Mouse (Mus musculus): Measurements from ENCODE around the gene Zfp184.
A peak's percentile ranks its signal among the peaks of the same experiment; 100 is the strongest.
"Not testable (repeated sequence)": the region's sequence is repeated elsewhere in the genome, so short reads cannot be mapped to it uniquely, and the experiment has no call there.

The Zfp184 gene

DNA sequence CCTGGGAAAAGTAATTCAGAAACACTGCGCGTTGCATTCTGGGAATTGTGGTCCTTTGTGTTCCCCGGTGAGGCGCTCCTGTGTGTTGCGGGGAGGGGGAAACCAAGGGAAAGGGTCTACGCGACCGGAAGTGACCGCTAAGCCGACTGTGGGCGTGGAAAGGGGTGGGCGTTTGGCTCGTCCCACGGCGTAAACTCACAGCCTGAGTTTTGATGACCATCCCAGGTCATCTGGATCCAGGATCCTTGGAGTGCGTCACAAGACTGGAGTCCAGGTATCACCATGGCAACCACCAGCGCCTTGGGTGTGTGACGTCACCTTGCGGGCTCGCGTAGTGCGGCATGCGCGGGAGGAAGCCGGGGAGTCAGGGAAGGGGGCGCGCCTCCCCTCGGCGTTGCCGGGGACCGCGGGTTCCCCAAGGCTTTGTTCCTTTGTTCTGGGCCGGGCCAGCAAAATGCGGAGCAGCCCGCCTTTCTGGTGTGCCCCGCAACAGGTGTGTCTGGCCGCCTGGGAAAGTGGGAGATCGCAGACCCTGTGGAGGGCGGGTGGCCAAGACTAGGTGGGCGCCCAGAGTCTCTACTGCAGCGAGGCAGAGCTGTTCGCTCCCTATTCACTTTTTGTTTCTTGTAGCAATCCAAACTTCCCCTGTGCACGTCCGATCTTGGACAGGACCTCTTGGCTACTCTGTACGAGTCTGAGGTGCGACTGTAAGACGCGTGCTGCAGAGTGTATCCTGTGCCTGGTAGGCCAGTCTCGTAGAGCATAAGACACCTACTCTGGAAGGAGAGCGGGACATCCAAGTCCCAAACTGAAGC, at the start of gene Zfp184:
TSS of gene Zfp184 (plus strand) at position 169 of the 815 bp plus-strand sequence.
- DNase-seq, result peak; percentile 91

DNA sequence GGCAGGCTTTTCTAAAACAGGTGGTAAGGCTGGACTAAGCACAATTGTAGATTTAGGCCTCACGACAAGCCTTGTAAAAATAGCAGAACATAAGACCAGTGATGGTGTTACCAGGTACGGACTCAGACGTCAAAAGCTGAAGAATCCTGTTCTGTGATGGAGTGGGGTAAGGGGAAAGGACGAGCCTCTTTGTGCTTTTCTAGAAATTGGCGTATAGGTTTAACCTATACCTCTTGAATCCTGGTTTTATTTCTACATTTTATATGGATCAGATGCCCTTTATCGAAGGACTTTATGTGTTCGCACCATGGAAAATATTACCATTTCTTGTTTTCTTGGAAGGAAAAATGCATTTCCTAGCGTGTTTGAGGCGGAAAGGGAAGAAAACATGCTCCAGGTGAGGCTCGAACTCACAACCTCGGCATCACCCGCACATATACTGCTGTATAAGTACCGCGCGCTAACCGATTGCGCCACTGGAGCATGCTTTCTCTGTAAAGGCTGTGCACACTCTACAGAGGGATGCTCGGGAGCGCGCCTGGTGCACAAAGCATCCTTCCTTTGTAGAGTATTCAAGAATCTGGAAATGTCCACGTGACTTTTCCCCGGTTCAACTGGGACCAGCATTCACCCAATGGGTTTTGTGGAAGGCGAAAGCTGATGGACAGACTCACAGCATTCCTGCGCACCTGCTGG, 48.2 kb upstream of the Zfp184 start:
- no peak for DNase-seq

- DNase-seq, result no peak
Observed at GRCm38 (mm10) chr13:21897245-21897634, 47.7 kb upstream of the Zfp184 start.

GRCm38 (mm10) chr13:21900870-21901565, 43.9 kb upstream of the Zfp184 start:
- not testable (repeated sequence) for DNase-seq

DNA sequence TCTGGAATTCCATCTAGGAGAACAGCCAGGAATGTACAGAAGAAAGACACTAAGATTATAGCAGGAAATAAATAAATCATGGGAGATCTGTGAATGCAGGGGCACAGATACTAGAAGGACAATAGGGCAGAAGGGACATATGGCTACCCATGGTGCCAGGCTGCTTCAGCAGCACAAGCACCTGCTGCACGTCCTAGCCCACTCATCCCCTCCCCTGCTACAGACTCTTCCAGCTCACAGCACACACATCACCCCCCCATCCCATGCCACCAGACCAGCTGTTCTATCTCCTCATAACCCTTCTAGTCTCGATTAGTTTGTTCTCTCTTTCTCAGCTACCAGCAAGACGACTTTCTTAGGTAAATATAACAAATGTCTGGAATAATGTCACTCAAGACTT, 41.4 kb upstream of the Zfp184 start:
- DNase-seq, result no peak

DNA sequence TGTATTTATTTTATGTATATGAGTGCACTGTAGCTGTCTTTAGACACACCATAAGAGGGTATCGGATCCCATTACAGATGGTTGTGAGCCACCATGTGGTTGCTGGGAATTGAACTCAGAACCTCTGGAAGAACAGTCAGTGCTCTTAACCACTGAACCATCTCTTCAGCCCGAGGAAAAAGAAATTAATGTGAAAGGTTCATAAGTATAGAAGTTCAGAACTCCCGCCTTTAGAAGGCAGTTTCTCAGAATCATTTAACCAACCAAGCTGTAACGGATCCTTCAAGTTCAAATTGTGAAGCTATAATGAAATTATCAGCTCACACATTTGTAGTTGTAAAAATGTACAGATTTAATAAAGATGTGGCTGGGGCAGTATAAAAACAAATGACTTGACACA, 40.8 kb upstream of the Zfp184 start:
- not testable (repeated sequence) for DNase-seq

DNA sequence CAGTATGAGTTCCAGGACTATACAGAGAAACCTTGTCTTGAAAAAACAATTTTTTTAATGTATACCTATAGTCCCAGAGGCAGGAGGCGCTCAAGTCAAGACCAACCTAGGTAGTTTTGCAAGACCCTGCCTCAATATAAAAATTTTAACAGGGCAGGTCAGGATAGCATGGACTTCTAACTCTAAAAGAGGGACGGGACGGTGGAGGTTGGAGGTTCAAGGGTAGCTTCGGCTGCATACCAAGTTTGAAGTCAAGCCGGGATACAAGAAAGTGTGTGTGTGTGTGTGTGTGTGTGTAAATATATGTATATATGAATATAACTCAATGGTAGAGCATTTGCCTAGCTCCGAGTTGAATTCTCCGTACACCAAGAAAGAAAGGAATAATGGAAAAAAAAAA, 38.6 kb upstream of the Zfp184 start:
- DNase-seq, result no peak

DNA sequence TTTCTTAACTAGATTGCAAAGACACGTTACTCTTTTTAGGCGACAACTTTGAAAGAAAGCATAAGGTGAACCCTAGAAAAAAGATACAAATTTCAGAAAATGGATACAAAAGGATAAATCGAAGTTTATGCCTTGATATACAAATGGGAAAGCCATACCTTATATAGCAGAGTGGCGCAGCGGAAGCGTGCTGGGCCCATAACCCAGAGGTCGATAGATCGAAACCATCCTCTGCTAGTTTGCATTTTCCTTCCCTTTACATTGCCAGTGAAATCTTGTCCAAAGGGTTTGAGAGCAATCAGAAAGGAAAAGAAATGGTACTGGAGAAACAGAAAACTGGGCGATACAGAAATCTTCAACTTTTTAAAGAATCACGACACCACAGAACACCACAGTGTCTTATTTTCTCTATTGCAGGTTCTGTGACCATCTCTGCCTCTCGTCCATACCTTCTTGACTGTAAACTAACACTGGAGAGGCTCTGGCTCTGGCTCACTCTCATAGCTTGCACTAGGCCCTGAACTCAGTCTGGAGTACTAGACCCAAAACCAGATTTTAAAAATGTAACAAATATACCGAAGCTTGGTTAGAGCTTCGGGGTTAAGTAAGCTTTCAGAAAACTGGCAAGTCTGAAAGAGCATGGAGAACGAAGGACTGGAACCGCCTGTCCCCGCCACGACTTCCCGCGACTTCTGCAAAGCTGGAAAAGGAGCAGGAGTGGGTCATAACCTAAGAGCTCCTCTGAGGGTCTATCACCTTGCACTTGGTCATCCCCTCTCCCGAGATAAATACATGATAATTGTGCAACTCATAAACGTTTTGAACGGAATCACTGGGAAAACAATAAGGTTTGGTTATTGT, 37.7 kb upstream of the Zfp184 start:
- DNase-seq, result no peak

GRCm38 (mm10) chr13:21907807-21908155, 37.1 kb upstream of the Zfp184 start:
- DNase-seq, result not testable (repeated sequence)

- no peak for DNase-seq
Observed at GRCm38 (mm10) chr13:21910735-21911134, 34.2 kb upstream of the Zfp184 start.

DNA sequence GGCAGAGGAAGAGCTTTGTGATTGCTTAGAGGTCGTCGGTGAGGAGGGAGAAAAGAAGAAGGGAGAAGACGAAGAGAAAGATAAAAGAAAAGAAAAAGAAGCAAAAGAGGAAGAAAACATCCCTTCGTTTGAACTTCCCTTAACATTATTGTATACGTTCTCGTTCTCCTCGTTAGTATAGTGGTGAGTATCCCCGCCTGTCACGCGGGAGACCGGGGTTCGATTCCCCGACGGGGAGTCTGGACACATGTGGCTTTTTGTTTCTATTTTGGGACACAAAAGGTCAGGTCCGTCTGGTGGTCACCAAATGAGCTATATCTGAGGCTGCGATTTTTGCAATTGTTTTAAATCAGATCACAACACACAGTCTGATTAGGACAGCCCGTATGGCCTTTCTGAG, 33.7 kb upstream of the Zfp184 start:
- DNase-seq, result no peak

- DNase-seq, result no peak
Observed at GRCm38 (mm10) chr13:21913854-21914253, 31.0 kb upstream of the Zfp184 start.

DNA sequence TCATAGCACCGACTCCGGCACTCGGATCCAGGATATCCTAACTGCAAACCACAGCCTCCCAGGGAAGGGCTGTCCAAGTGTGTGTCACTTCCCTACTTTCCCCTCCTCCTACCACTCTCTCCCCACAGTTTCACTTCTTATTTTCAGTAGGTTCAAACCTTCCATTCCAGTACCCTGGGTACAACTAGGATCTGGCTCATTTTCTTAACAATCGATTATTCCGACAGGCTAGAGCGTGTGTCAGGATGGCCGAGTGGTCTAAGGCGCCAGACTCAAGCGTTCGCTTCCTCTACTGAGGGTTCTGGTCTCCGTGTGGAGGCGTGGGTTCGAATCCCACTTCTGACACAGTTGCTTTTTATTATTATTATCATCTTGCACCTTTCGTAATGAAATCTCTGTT, 30.3 kb upstream of the Zfp184 start:
- peak; percentile 38 for DNase-seq

GRCm38 (mm10) chr13:21915487-21915886, 29.4 kb upstream of the Zfp184 start:
- DNase-seq, result no peak

- DNase-seq, result no peak
Observed at GRCm38 (mm10) chr13:21916056-21916455, 28.8 kb upstream of the Zfp184 start.

DNA sequence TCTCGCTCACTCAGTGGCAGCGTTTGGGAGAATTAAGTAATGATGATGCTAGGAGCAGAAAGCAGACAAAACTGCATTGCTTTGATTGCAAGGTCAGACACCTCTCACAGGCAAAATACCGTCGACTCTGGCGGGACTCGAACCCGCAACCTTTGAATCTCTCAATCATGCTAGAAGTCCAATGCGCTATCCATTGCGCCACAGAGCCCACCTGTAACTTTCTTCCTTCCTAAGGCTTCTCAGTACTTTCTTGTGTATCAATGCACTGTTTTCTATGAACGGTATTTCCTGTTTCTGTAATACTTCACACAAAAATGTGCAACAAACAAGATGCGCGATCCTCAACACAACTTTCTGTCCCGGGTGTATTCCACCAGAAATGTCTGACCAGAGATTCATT, 27.9 kb upstream of the Zfp184 start:
- DNase-seq, result no peak

DNA sequence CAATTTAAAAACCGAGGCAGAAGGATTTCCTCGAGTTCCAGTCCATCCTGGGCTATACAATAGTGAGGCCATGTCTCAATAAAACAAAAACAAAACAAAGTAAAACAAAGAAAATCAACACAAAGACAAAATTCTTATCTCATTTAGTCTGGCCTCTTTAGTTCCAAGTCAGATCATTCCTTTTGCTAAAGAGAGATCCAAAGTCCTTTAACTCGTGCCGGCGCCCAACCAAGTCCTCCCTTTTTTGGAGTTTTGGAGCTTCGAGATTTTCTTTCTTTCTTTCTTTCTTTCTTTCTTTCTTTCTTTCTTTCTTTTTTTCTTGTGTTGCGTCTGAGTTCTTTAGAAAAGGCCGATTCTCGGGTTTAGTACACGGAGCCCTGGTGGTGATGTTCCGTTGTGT, 27.4 kb upstream of the Zfp184 start:
- DNase-seq, result no peak

- DNase-seq, result no peak
Observed at GRCm38 (mm10) chr13:21917992-21918391, 26.9 kb upstream of the Zfp184 start.

DNA sequence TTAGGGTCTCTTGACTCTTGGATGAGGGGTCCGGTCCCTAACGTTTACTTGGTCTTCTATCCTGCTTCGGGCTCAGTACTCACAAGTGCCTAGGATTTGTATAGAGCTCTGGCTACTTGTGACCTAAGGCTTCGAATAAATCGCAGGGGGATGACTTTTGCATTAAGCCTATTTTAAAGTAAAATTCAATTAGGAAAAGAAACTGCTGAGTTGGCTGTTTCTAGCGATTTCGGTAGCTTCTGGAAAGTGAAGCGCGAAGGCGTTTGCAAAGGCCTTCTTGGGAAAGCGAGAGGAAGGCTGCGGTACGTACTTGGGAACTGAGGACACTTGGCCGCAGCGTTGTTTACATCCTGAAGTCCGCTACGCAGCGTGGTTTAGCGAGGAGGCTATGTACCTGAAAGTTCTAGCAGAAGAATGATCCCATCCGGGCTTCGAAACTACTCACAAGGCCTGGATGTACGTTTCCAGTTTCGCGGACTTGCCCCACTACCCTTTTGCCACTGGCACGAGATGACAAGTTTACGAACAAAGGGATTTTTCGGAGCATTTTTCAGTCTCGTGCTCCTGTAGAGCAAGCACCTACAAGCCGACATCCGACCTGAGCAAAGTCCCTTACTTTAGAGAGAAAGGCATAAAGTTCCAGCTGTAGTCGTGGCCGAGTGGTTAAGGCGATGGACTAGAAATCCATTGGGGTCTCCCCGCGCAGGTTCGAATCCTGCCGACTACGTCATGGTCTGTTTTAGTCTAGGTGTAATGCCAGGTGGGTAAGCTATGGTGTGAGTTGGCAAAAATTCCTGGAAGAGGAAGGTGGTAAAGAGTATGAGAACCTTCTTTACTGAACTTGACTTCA, 26.1 kb upstream of the Zfp184 start:
- DNase-seq, result peak; percentile 66

DNA sequence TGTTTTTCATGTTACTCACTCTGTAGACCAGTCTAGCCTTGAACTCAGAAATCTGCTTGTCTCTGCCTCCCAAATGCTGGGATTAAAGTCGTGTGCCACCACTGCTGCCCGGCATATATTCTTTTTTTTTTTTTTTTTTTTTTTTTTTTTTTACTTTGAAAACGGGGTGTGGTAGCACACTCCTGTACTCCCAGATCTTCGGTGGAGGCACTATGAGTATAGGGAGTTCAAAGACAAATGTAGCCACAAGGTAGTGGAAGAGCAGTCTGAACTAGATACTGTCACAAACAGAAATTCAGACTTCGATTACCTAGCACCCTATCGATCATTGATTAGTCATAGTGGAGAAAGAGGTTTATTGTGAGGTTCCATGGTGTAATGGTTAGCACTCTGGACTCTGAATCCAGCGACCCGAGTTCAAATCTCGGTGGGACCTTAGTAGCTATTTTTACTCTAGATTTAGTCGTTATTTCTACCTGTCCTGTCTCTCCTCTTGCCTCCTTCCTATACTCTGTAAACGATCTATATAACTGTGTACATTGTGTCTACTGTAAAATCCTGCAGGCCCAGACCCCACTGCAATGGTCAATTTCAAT, 25.0 kb upstream of the Zfp184 start:
- no peak for DNase-seq

- DNase-seq, result no peak
Observed at GRCm38 (mm10) chr13:21920681-21921233, 24.1 kb upstream of the Zfp184 start.

Measured in kidney, adult 9 months (tissue).